Mouse (Mus musculus): ENCODE data around the gene Usp7. TPM values are rescaled to one million over a fixed set of nuclear protein-coding genes. Genes with fewer than 3 reads are reported as not detected.
"Not testable (repeated sequence)": the region's sequence is repeated elsewhere in the genome, so short reads cannot be mapped to it uniquely, and the experiment has no call there.

Gene Usp7
- polyA plus RNA-seq, 1 experiment from 2014 or later = 31.9 TPM

DNA sequence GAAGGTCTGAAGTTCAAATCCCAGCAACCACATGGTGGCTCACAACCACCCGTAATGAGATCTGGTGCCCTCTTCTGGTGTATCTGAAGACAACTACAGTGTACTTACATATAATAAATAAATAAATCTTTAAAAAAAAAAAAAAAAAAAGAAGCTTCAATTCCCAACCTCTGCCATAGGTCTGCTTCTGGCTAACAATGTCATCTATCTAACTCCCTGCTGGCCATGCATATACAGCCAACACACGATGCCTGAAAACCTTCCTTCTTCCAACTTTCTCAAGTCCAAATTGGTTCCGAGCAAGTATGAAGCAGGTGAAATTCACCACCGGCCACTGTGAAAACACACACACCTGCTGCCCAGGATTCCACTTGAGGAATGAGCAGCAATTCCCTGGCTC is 59.7 kb downstream of the Usp7 start:
- not testable (repeated sequence) for H3K4me2 ChIP-seq (replicated peaks)

GRCm38 (mm10) chr16:8731630-8732029 is 60.5 kb downstream of the Usp7 start:
- no peak for ATAC-seq (ENCODE audit: low FRiP score, low read depth)
- Histone ChIP-seq H3K9ac (no peak overlapping the region), H3K9me3 (no peaks in the 10 kb centered on the region), H3K4me3 (no peak overlapping the region), H3K4me2 (replicated peaks) (no peak overlapping the region), H3K4me1 (peaks cover 56% of the 10 kb centered on the region), H3K27ac (no peak overlapping the region), H3K27me3 (no peaks in the 10 kb centered on the region), H3K36me3 (no peaks in the 10 kb centered on the region)
- WGBS = 88% methylated on average over 7 of the region's 7 CpGs

More for the DNA sequence above, 59.7 kb downstream of the Usp7 start:
- 86% methylated on average over 4 of the region's 4 CpGs for WGBS
- H3K4me3 ChIP-seq; H3K27me3 ChIP-seq; H3K36me3 ChIP-seq; H3K9me3 ChIP-seq; H3K27ac ChIP-seq; H3K9ac ChIP-seq; ATAC-seq (ENCODE audit: low FRiP score, low read depth): not testable (repeated sequence)
- H3K4me1 ChIP-seq = peaks cover 64% of the 10 kb centered on the region

GRCm38 (mm10) chr16:8728111-8728748 is 63.9 kb downstream of the Usp7 start:
- Histone ChIP-seq H3K27me3 (no peaks in the 10 kb centered on the region), H3K4me3 (no peak overlapping the region), H3K27ac (no peak overlapping the region), H3K4me1 (peaks cover 28% of the 10 kb centered on the region), H3K36me3 (no peaks in the 10 kb centered on the region), H3K4me2 (replicated peaks) (no peak overlapping the region), H3K9ac (no peak overlapping the region), H3K9me3 (no peaks in the 10 kb centered on the region)
- WGBS = 87% methylated on average over 5 of the region's 5 CpGs
- no peak for ATAC-seq (ENCODE audit: low FRiP score, low read depth)

GRCm38 (mm10) chr16:8725807-8726206 is 66.3 kb downstream of the Usp7 start:
- H3K36me3 ChIP-seq = no peaks in the 10 kb centered on the region
- 86% methylated on average over 2 of the region's 2 CpGs for WGBS
- H3K9me3 ChIP-seq = no peaks in the 10 kb centered on the region
- H3K4me3 ChIP-seq = no peak overlapping the region
- no peak overlapping the region for H3K4me2 ChIP-seq (replicated peaks)
- no peak overlapping the region for H3K27ac ChIP-seq
- ATAC-seq (ENCODE audit: low FRiP score, low read depth) = no peak
- H3K27me3 ChIP-seq = no peaks in the 10 kb centered on the region
- H3K9ac ChIP-seq = no peak overlapping the region
- H3K4me1 ChIP-seq = peaks cover 14% of the 10 kb centered on the region

GRCm38 (mm10) chr16:8724031-8724430 is 68.1 kb downstream of the Usp7 start:
- Histone ChIP-seq H3K36me3 (no peaks in the 10 kb centered on the region), H3K27me3 (no peaks in the 10 kb centered on the region), H3K9ac (no peak overlapping the region), H3K9me3 (no peaks in the 10 kb centered on the region), H3K4me2 (replicated peaks) (no peak overlapping the region), H3K4me1 (peaks cover 9% of the 10 kb centered on the region), H3K27ac (no peak overlapping the region), H3K4me3 (no peak overlapping the region)
- ATAC-seq (ENCODE audit: low FRiP score, low read depth) = no peak
- 88% methylated on average over 3 of the region's 3 CpGs for WGBS

DNA sequence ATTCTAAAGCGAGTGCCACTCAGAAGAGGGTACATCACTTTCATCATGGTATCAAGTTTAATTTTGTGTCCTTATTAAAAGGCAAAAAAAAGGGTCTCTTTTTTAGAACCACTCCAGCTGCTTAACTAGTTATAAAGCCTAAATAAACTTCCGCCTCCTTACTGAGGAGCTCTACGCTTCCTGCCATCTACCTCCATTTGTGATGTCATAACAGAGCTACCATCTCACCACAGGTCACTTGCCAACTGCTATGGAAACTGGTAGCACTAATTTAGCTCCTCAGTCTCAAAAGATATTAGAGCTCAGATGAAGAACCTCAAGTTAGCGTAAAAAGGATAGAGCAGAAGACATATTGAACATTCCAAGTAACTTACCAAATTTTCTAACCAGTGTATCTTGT is 71.7 kb downstream of the Usp7 start:
- peaks cover 9% of the 10 kb centered on the region for H3K36me3 ChIP-seq
- WGBS = 91% methylated on average over 4 of the region's 4 CpGs
- no peak overlapping the region for H3K9ac ChIP-seq

GRCm38 (mm10) chr16:8717744-8718143 is 74.4 kb downstream of the Usp7 start:
- Histone ChIP-seq H3K4me1 (peaks cover 13% of the 10 kb centered on the region), H3K27ac (no peak overlapping the region), H3K4me3 (no peak overlapping the region), H3K9ac (no peak overlapping the region), H3K4me2 (replicated peaks) (no peak overlapping the region), H3K27me3 (no peaks in the 10 kb centered on the region), H3K36me3 (peaks cover 31% of the 10 kb centered on the region), H3K9me3 (no peaks in the 10 kb centered on the region)
- WGBS = 90% methylated on average over 10 of the region's 10 CpGs
- ATAC-seq (ENCODE audit: low FRiP score, low read depth) = no peak; the same call in 1 of the 2 replicates

More for the DNA sequence above, 71.7 kb downstream of the Usp7 start:
- ATAC-seq (ENCODE audit: low FRiP score, low read depth) = no peak
- Histone ChIP-seq H3K27me3 (no peaks in the 10 kb centered on the region), H3K4me3 (no peak overlapping the region), H3K27ac (no peak overlapping the region), H3K4me2 (replicated peaks) (no peak overlapping the region), H3K9me3 (no peaks in the 10 kb centered on the region), H3K4me1 (peaks cover 13% of the 10 kb centered on the region)

GRCm38 (mm10) chr16:8716300-8716699 is 75.8 kb downstream of the Usp7 start:
- no peak overlapping the region for H3K4me2 ChIP-seq (replicated peaks)
- no peak overlapping the region for H3K9ac ChIP-seq
- H3K36me3 ChIP-seq = peaks cover 46% of the 10 kb centered on the region
- no peaks in the 10 kb centered on the region for H3K27me3 ChIP-seq
- no peaks in the 10 kb centered on the region for H3K9me3 ChIP-seq
- WGBS = 60% methylated on average over 6 of the region's 6 CpGs
- no peak overlapping the region for H3K4me3 ChIP-seq
- H3K4me1 ChIP-seq = peaks cover 13% of the 10 kb centered on the region
- no peak for ATAC-seq (ENCODE audit: low FRiP score, low read depth)
- H3K27ac ChIP-seq = no peak overlapping the region

DNA sequence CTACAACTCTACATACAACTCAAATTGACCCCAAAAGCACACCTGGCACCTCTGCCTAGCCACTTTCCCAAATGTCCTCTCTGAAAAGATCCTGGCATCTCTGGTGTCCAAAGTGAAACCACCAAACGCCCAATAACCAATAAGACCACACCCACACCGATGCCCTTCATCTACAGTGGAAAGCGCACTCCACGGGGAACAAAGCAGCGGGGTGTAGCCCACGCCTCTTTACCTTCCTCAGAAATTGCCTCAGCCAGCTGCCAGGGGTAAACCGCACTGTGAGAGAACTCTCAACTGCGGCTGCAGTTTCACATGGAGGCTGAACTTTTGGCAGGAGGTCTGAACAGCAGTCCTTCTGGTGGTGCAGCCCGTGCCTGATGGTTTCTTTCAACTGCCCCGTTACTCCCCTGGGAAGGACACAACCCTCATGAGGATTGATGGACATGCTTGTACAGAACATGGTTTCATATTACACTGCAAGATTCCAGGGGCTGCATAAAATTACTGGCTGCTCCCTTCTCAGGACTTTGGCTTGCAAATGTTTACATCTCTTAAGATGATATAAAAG is 76.5 kb downstream of the Usp7 start:
- H3K27me3 ChIP-seq = no peaks in the 10 kb centered on the region
- no peak overlapping the region for H3K4me2 ChIP-seq (replicated peaks)
- H3K4me1 ChIP-seq = peaks cover 13% of the 10 kb centered on the region
- H3K9me3 ChIP-seq = no peaks in the 10 kb centered on the region
- H3K27ac ChIP-seq = no peak overlapping the region
- H3K4me3 ChIP-seq = no peak overlapping the region
- no peak overlapping the region for H3K9ac ChIP-seq
- WGBS = 68% methylated on average over 10 of the region's 10 CpGs
- ATAC-seq (ENCODE audit: low FRiP score, low read depth) = no peak
- H3K36me3 ChIP-seq = peaks cover 53% of the 10 kb centered on the region

- H3K36me3 ChIP-seq = peaks cover 60% of the 10 kb centered on the region
- no peaks in the 10 kb centered on the region for H3K27me3 ChIP-seq
- ATAC-seq (ENCODE audit: low FRiP score, low read depth) = no peak
- H3K27ac ChIP-seq = no peak overlapping the region
- H3K9me3 ChIP-seq = no peaks in the 10 kb centered on the region
- 84% methylated on average over 5 of the region's 5 CpGs for WGBS
- H3K4me2 ChIP-seq (replicated peaks) = no peak overlapping the region
- no peak overlapping the region for H3K4me3 ChIP-seq
- H3K9ac ChIP-seq = no peak overlapping the region
- H3K4me1 ChIP-seq = peaks cover 11% of the 10 kb centered on the region
These were observed 77.3 kb downstream of the Usp7 start for GRCm38 (mm10) chr16:8714851-8715250.

- Histone ChIP-seq H3K9me3 (no peaks in the 10 kb centered on the region), H3K4me3 (no peak overlapping the region), H3K27ac (no peak overlapping the region), H3K27me3 (no peaks in the 10 kb centered on the region), H3K36me3 (peaks cover 89% of the 10 kb centered on the region), H3K9ac (no peak overlapping the region), H3K4me2 (replicated peaks) (no peak overlapping the region), H3K4me1 (0 out of 2 replicates have a peak, but pooled peaks cover 4% of the 10 kb centered on the region)
- WGBS = 82% methylated on average over 9 of the region's 9 CpGs
- no peak for ATAC-seq (ENCODE audit: low FRiP score, low read depth)
These were observed 80.1 kb downstream of the Usp7 start for GRCm38 (mm10) chr16:8711998-8712397.

DNA sequence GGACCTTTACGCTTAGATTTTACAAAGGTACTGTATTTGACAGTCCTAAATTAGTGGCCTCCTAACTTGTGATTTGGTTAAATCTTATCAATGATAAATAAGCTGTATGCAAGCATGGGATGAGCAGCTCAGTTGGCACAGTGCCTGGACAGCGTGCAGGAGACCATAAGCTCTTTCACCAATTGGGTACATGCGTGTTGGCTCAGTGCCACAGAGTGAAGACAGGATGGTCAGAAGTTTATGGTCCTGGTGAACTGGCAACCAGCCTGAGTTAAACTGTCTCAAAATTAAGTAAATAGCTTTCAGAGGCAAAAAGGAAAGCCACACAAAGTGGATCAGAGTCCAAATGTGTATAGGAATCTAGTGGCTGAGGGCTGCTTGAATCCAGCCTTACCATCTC is 91.5 kb downstream of the Usp7 start:
- 88% methylated on average over 3 of the region's 3 CpGs for WGBS
- Histone ChIP-seq H3K27me3 (no peaks in the 10 kb centered on the region), H3K27ac (no peak overlapping the region), H3K4me2 (replicated peaks) (no peak overlapping the region), H3K4me1 (no peaks in the 10 kb centered on the region), H3K9ac (no peak overlapping the region), H3K36me3 (peaks cover 93% of the 10 kb centered on the region), H3K4me3 (no peak overlapping the region), H3K9me3 (no peaks in the 10 kb centered on the region)
- ATAC-seq (ENCODE audit: low FRiP score, low read depth) = no peak

DNA sequence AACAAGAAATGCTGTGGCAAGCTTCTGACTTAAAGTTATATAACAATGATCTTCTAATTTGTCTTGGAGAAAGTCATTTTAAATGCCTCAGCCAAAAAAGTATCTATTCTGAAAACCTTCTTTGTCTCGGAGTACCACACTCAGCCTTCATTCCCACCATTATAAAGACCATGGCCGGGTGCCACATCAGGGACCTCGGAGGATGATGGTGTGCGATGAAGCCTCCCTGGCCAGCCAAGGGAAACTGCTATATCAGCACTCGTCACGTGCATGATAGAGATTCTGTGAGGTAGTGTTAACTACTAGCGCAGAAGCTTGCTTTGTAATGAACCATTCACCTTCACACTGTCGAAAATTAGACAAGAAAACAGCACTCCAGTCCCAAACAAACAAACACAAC is 92.6 kb downstream of the Usp7 start:
- no peak overlapping the region for H3K4me2 ChIP-seq (replicated peaks)
- 94% methylated on average over 8 of the region's 8 CpGs for WGBS
- no peaks in the 10 kb centered on the region for H3K27me3 ChIP-seq
- no peaks in the 10 kb centered on the region for H3K4me1 ChIP-seq
- H3K9me3 ChIP-seq = no peaks in the 10 kb centered on the region
- no peak overlapping the region for H3K4me3 ChIP-seq
- no peak for ATAC-seq (ENCODE audit: low FRiP score, low read depth)
- H3K27ac ChIP-seq = no peak overlapping the region
- H3K36me3 ChIP-seq = peaks cover 95% of the 10 kb centered on the region
- no peak overlapping the region for H3K9ac ChIP-seq

Measured in limb, embryonic 13.5 days (tissue).